Mouse (Mus musculus) brain, embryonic 14.5 days (tissue): ENCODE results near the gene 2210407C18Rik.

Experiments used
- CTCF ChIP-seq: fragments of 200-500 bp; IDR thresholded peaks from 2 replicates; pipeline ENCODE4 v1.5.1; 2012; ENCODE audit warnings: inconsistent platforms, mild to moderate bottlenecking, moderate library complexity, borderline replicate concordance; ENCODE audit not compliant: insufficient read depth, insufficient read length; ENCODE audit errors: extremely low read depth
- POLR2A ChIP-seq: fragments of 200-500 bp; IDR thresholded peaks from 2 replicates; pipeline ENCODE4 v1.6.1; 2012; ENCODE audit warnings: mild to moderate bottlenecking, inconsistent platforms, borderline replicate concordance; ENCODE audit not compliant: poor library complexity, insufficient read depth, insufficient read length, severe bottlenecking; ENCODE audit errors: extremely low read depth

- TF ChIP-seq POLR2A (no peak), CTCF (no peak)
Measured at GRCm38 (mm10) chr11:58638176-58638701, 22.4 kb upstream of the 2210407C18Rik start.
